Mouse (Mus musculus) monocyte, adult 2 months (primary cell): ENCODE data around the gene C8b.

Experiments
- DNase-seq, 2 experiments: peaks; one replicate each; pipeline ENCODE4 v3.0.0; 2022; ENCODE audit warnings: low spot score in 2 of 2, low read depth in 1 of 2

Gene C8b

GRCm38 (mm10) chr4:104805414-104806257 lies 39.5 kb downstream of the C8b start:
- no peak for DNase-seq

- DNase-seq, result no peak
These were observed 44.7 kb downstream of the C8b start for GRCm38 (mm10) chr4:104810710-104811286.

- no peak for DNase-seq
These were observed 47.5 kb downstream of the C8b start for GRCm38 (mm10) chr4:104813617-104814016.

GRCm38 (mm10) chr4:104816519-104817232 lies 50.6 kb downstream of the C8b start:
- DNase-seq, result no peak

- DNase-seq, result no peak
These were observed 51.4 kb downstream of the C8b start for GRCm38 (mm10) chr4:104817509-104817908.

GRCm38 (mm10) chr4:104818986-104819385 lies 52.9 kb downstream of the C8b start:
- no peak for DNase-seq

- DNase-seq, result no peak
These were observed 53.8 kb downstream of the C8b start for GRCm38 (mm10) chr4:104819891-104820290.

- DNase-seq, result no peak
These were observed 57.5 kb downstream of the C8b start for GRCm38 (mm10) chr4:104823597-104824101.

- DNase-seq, result no peak
These were observed 58.4 kb downstream of the C8b start for GRCm38 (mm10) chr4:104824381-104825077.

- DNase-seq, result no peak
These were observed 62.8 kb downstream of the C8b start for GRCm38 (mm10) chr4:104828939-104829338.

- no peak for DNase-seq
These were observed 69.0 kb downstream of the C8b start for GRCm38 (mm10) chr4:104835096-104835495.

- DNase-seq, result no peak
These were observed 72.2 kb downstream of the C8b start for GRCm38 (mm10) chr4:104838342-104838741.

GRCm38 (mm10) chr4:104842204-104842603 lies 76.1 kb downstream of the C8b start:
- DNase-seq, result no peak

GRCm38 (mm10) chr4:104843546-104843945 lies 77.4 kb downstream of the C8b start:
- no peak for DNase-seq
